Mouse (Mus musculus): ENCODE measurements around the gene Ccdc185.

DNA sequence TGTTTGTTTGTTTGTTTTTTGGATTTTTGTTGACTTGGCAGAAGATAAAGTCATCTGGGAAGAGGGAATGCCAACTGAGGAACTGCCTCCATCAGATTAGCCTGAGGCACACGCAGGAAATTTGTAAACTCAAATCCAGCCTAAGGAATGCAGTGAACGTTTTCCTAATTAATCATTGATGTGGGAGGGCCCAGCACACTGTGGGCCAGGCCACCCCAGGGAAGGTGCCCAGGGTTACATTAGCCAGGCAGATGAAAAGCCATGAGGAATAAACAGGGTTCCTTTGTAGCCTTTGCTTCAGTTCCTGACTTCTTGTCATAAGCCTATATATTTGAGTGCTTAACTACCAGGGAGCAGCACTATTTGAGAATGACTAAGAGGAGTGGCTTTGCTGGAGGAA lies 44.1 kb downstream of the Ccdc185 start:
- TF ChIP-seq CTCF (IDR thresholded peaks at IDR 0.05; ENCODE audit: borderline replicate concordance, extremely low read depth, insufficient read depth, insufficient read length) (no peak), POLR2A (IDR thresholded peaks at IDR 0.05; ENCODE audit: borderline replicate concordance, extremely low read depth, insufficient read depth, insufficient read length, poor library complexity, severe bottlenecking) (no peak)
